Mouse (Mus musculus): Measurements from ENCODE around the gene B3gntl1. TPM values are rescaled to one million over a fixed set of nuclear protein-coding genes. Genes with fewer than 3 reads are reported as not detected.
"Not testable (repeated sequence)": the region's sequence is repeated elsewhere in the genome, so short reads cannot be mapped to it uniquely, and the experiment has no call there.

The B3gntl1 gene
- polyA plus RNA-seq, 1 experiment from 2014 or later = 6.8 TPM

DNA sequence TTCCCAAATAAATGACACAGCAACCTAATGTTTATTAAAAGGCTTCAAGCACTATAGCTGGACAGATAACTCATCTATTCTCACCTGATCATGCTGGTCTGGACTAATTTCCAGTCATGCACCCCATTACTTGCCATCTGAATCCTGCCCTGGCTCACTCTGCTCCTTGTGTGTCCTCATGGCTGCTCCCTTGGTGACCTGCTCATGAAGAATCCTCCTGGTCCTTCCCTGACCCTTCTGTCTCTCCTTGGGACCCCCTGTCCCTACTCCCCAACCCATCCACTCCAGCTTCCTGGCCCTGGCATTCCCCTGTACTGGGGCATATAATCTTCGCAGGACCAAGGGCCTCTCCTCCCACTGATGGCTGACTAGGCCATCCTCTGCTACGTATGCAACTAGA, 3.9 kb upstream of the B3gntl1 start:
- DNase-seq (ENCODE audit: low spot score) (no peak), ATAC-seq (ENCODE audit: low read depth) (no peak)
- Histone ChIP-seq H3K27me3 (replicated peaks; ENCODE audit: control insufficient read depth, insufficient read depth, low read length) (no peaks in the 10 kb centered on the region), H3K4me2 (ENCODE audit: low read depth, low read length) (no peak overlapping the region), H3K4me1 (ENCODE audit: control insufficient read depth, insufficient read depth, low read length) (peaks cover 8% of the 10 kb centered on the region; the same call in 1 of the 2 replicates), H3K9me3 (ENCODE audit: control insufficient read depth, low read length) (0 out of 2 replicates have a peak, but pooled peaks cover 4% of the 10 kb centered on the region), H3K27ac (replicated peaks; ENCODE audit: low read depth, low read length) (no peak overlapping the region), H3K9ac (ENCODE audit: low read depth, low read length) (no peak overlapping the region), H3K4me3 (ENCODE audit: low read depth, low read length) (no peak overlapping the region), H3K36me3 (ENCODE audit: control insufficient read depth, insufficient read depth, low read length) (no peaks in the 10 kb centered on the region)
- WGBS = 85% methylated on average over 2 of the region's 2 CpGs

GRCm38 (mm10) chr11:121673629-121674028, 676 bp upstream of the B3gntl1 start:
- Histone ChIP-seq H3K27ac (replicated peaks; ENCODE audit: low read depth, low read length) (peak overlapping the region; percentile 79), H3K4me3 (ENCODE audit: low read depth, low read length) (peak overlapping the region; percentile 70), H3K9ac (ENCODE audit: low read depth, low read length) (peak overlapping the region; percentile 64), H3K4me2 (ENCODE audit: low read depth, low read length) (peak overlapping the region; percentile 86), H3K9me3 (ENCODE audit: control insufficient read depth, low read length) (0 out of 2 replicates have a peak, but pooled peaks cover 4% of the 10 kb centered on the region), H3K36me3 (ENCODE audit: control insufficient read depth, insufficient read depth, low read length) (peaks cover 9% of the 10 kb centered on the region; the same call in 1 of the 2 replicates), H3K4me1 (ENCODE audit: control insufficient read depth, insufficient read depth, low read length) (peaks cover 8% of the 10 kb centered on the region; the same call in 1 of the 2 replicates), H3K27me3 (replicated peaks; ENCODE audit: control insufficient read depth, insufficient read depth, low read length) (no peaks in the 10 kb centered on the region)
- no peak for DNase-seq (ENCODE audit: low spot score)
- WGBS = 59% methylated on average over 7 of the region's 7 CpGs
- ATAC-seq (ENCODE audit: low read depth) = peak; percentile 0; the same call in 1 of the 2 replicates

- Histone ChIP-seq H3K27ac (replicated peaks; ENCODE audit: low read depth, low read length) (peak overlapping the region; percentile 84), H3K27me3 (replicated peaks; ENCODE audit: control insufficient read depth, insufficient read depth, low read length) (no peaks in the 10 kb centered on the region), H3K4me1 (ENCODE audit: control insufficient read depth, insufficient read depth, low read length) (peaks cover 8% of the 10 kb centered on the region; the same call in 1 of the 2 replicates), H3K9me3 (ENCODE audit: control insufficient read depth, low read length) (0 out of 2 replicates have a peak, but pooled peaks cover 4% of the 10 kb centered on the region), H3K4me2 (ENCODE audit: low read depth, low read length) (peak overlapping the region; percentile 86), H3K9ac (ENCODE audit: low read depth, low read length) (peak overlapping the region; percentile 82), H3K4me3 (ENCODE audit: low read depth, low read length) (peak overlapping the region; percentile 70), H3K36me3 (ENCODE audit: control insufficient read depth, insufficient read depth, low read length) (peaks cover 9% of the 10 kb centered on the region; the same call in 1 of the 2 replicates)
- no peak for DNase-seq (ENCODE audit: low spot score)
- WGBS = 4% methylated on average over 15 of the region's 22 CpGs
- peak; percentile 17 for ATAC-seq (ENCODE audit: low read depth)
These were observed 502 bp downstream of the B3gntl1 start for GRCm38 (mm10) chr11:121672312-121672989.

GRCm38 (mm10) chr11:121670926-121671325, 2.0 kb downstream of the B3gntl1 start:
- Histone ChIP-seq H3K9me3 (ENCODE audit: control insufficient read depth, low read length) (0 out of 2 replicates have a peak, but pooled peaks cover 2% of the 10 kb centered on the region), H3K27ac (replicated peaks; ENCODE audit: low read depth, low read length) (no peak overlapping the region), H3K4me1 (ENCODE audit: control insufficient read depth, insufficient read depth, low read length) (peaks cover 8% of the 10 kb centered on the region; the same call in 1 of the 2 replicates), H3K27me3 (replicated peaks; ENCODE audit: control insufficient read depth, insufficient read depth, low read length) (no peaks in the 10 kb centered on the region), H3K9ac (ENCODE audit: low read depth, low read length) (no peak overlapping the region), H3K4me2 (ENCODE audit: low read depth, low read length) (no peak overlapping the region), H3K4me3 (ENCODE audit: low read depth, low read length) (no peak overlapping the region), H3K36me3 (ENCODE audit: control insufficient read depth, insufficient read depth, low read length) (peaks cover 9% of the 10 kb centered on the region; the same call in 1 of the 2 replicates)
- WGBS = 97% methylated on average over 5 of the region's 5 CpGs
- no peak for DNase-seq (ENCODE audit: low spot score)
- ATAC-seq (ENCODE audit: low read depth) = no peak

DNA sequence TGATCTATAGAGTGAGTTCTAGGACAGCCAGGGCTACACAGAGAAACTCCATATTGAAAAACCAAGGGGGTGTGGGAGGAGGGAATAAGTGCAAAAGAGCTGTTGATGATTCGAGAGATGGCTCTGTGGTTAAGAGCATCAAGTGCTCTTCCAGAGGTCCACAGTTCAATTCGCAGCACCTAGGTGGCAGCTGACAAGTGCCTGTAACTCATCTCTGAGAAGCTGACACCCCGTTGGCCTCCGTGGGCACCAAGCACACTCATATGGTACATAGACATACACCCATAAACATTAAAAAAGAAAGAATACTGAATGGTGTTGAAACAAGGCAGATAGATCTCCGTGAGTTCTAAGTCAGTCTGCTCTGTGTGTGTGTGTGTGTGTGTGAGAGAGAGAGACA, 4.2 kb downstream of the B3gntl1 start:
- Histone ChIP-seq H3K4me2 (ENCODE audit: low read depth, low read length) (no peak overlapping the region), H3K27ac (replicated peaks; ENCODE audit: low read depth, low read length) (no peak overlapping the region), H3K9me3 (ENCODE audit: control insufficient read depth, low read length) (no peaks in the 10 kb centered on the region), H3K9ac (ENCODE audit: low read depth, low read length) (no peak overlapping the region), H3K27me3 (replicated peaks; ENCODE audit: control insufficient read depth, insufficient read depth, low read length) (no peaks in the 10 kb centered on the region), H3K4me3 (ENCODE audit: low read depth, low read length) (no peak overlapping the region), H3K4me1 (ENCODE audit: control insufficient read depth, insufficient read depth, low read length) (peaks cover 7% of the 10 kb centered on the region; the same call in 1 of the 2 replicates), H3K36me3 (ENCODE audit: control insufficient read depth, insufficient read depth, low read length) (peaks cover 21% of the 10 kb centered on the region; the same call in 1 of the 2 replicates)
- 92% methylated on average over 5 of the region's 5 CpGs for WGBS
- DNase-seq (ENCODE audit: low spot score) = no peak
- ATAC-seq (ENCODE audit: low read depth) = no peak

DNA sequence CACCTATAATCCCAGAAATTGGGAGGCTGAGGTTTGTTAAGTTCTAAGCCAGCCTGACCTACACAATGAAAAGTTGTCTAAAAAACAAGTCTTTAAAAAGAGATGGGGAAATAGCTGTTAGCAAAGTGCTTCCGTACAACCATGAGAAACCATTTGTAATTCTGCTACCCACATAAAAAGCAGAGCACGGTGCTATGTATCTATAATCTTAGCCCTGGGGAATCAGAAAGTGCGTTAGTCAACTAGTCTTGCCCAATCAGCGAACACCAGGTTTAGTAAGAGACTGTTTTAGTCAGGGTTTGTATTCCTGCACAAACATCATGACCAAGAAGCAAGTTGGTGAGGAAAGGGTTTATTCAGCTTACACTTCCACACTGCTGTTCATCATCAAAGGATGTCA, 5.4 kb downstream of the B3gntl1 start:
- Histone ChIP-seq H3K4me3 (ENCODE audit: low read depth, low read length) (no peak overlapping the region), H3K27ac (replicated peaks; ENCODE audit: low read depth, low read length) (no peak overlapping the region), H3K4me1 (ENCODE audit: control insufficient read depth, insufficient read depth, low read length) (0 out of 2 replicates have a peak, but pooled peaks cover 4% of the 10 kb centered on the region), H3K36me3 (ENCODE audit: control insufficient read depth, insufficient read depth, low read length) (peaks cover 26% of the 10 kb centered on the region; the same call in 1 of the 2 replicates), H3K27me3 (replicated peaks; ENCODE audit: control insufficient read depth, insufficient read depth, low read length) (no peaks in the 10 kb centered on the region), H3K4me2 (ENCODE audit: low read depth, low read length) (no peak overlapping the region), H3K9me3 (ENCODE audit: control insufficient read depth, low read length) (no peaks in the 10 kb centered on the region), H3K9ac (ENCODE audit: low read depth, low read length) (no peak overlapping the region)
- WGBS = 79% methylated on average over 4 of the region's 4 CpGs
- ATAC-seq (ENCODE audit: low read depth) (no peak), DNase-seq (ENCODE audit: low spot score) (no peak)

DNA sequence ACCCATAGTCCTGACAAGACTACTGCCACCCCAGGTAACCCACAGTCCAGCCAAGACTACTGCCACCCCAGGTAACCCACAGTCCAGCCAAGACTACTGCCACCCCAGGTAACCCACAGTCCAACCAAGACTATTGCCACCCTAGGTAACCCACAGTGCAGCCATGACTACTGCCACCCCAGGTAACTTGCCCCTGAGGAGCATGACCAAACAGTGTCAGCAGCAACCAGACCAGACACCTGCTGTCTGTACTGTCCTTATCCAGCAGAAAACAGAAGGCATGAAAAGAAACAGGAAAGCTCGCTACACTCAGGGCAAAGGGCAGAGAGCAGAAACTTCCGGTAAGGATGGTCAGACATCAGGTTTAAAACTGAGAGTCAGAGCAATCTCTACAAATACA, 11.8 kb downstream of the B3gntl1 start:
- no peak overlapping the region for H3K4me3 ChIP-seq (ENCODE audit: low read depth, low read length)
- no peaks in the 10 kb centered on the region for H3K27me3 ChIP-seq (replicated peaks; ENCODE audit: control insufficient read depth, insufficient read depth, low read length)
- 84% methylated on average over 2 of the region's 2 CpGs for WGBS
- no peak for ATAC-seq (ENCODE audit: low read depth)
- H3K4me1 ChIP-seq (ENCODE audit: control insufficient read depth, insufficient read depth, low read length) = no peaks in the 10 kb centered on the region
- no peak overlapping the region for H3K9ac ChIP-seq (ENCODE audit: low read depth, low read length)
- peaks cover 16% of the 10 kb centered on the region; the same call in 1 of the 2 replicates for H3K36me3 ChIP-seq (ENCODE audit: control insufficient read depth, insufficient read depth, low read length)
- no peak overlapping the region for H3K4me2 ChIP-seq (ENCODE audit: low read depth, low read length)
- no peak overlapping the region for H3K27ac ChIP-seq (replicated peaks; ENCODE audit: low read depth, low read length)
- DNase-seq (ENCODE audit: low spot score) = no peak
- H3K9me3 ChIP-seq (ENCODE audit: control insufficient read depth, low read length) = no peaks in the 10 kb centered on the region

DNA sequence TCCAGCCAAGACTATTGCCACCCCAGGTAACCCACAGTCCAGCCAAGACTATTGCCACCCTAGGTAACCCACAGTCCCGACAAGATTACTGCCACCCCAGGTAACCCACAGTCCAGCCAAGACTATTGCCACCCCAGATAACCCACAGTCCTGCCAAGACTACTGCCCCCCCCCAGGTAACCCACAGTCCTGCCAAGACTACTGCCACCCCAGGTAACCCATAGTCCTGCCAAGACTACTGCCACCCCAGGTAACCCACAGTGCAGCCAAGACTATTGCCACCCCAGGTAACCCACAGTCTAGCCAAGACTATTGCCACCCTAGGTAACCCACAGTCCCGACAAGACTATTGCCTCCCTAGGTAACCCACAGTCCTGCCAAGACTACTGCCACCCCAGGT, 12.3 kb downstream of the B3gntl1 start:
- peaks cover 16% of the 10 kb centered on the region; the same call in 1 of the 2 replicates for H3K36me3 ChIP-seq (ENCODE audit: control insufficient read depth, insufficient read depth, low read length)
- not testable (repeated sequence) for H3K4me3 ChIP-seq (ENCODE audit: low read depth, low read length); H3K4me1 ChIP-seq (ENCODE audit: control insufficient read depth, insufficient read depth, low read length); H3K27ac ChIP-seq (replicated peaks; ENCODE audit: low read depth, low read length); H3K9ac ChIP-seq (ENCODE audit: low read depth, low read length); H3K4me2 ChIP-seq (ENCODE audit: low read depth, low read length); ATAC-seq (ENCODE audit: low read depth); H3K9me3 ChIP-seq (ENCODE audit: control insufficient read depth, low read length); H3K27me3 ChIP-seq (replicated peaks; ENCODE audit: control insufficient read depth, insufficient read depth, low read length); DNase-seq (ENCODE audit: low spot score)
- WGBS = 100% methylated on average over 2 of the region's 2 CpGs

Measured in embryonic facial prominence, embryonic 14.5 days (tissue).